Mouse (Mus musculus) thymus, adult 2 months (tissue): ENCODE results near the gene Abcg5.

Source experiments
- CTCF ChIP-seq: fragments of 200-500 bp; IDR thresholded peaks from 2 replicates; pipeline ENCODE4 v1.5.1; 2012; ENCODE audit warnings: mild to moderate bottlenecking, control low read depth, low read length, moderate library complexity, borderline replicate concordance; ENCODE audit not compliant: control insufficient read depth, poor library complexity, insufficient read depth; ENCODE audit errors: extremely low read depth
- POLR2A ChIP-seq: fragments of 200-500 bp; IDR thresholded peaks from 2 replicates; pipeline ENCODE4 v1.6.1; 2012; ENCODE audit warnings: mild to moderate bottlenecking, low read length, control low read depth, moderate library complexity; ENCODE audit not compliant: control insufficient read depth, poor library complexity, insufficient read depth; ENCODE audit errors: extremely low read depth

GRCm38 (mm10) chr17:84675951-84676366, 6.9 kb downstream of the Abcg5 start, which contains the start of gene Abcg8:
- TF ChIP-seq POLR2A (no peak), CTCF (no peak)
